Mouse (Mus musculus) megakaryocyte, embryonic 14.5 days (primary cell): Measurements from ENCODE around the gene Slc39a11.

Source experiments
- FLI1 ChIP-seq: IDR thresholded peaks from 2 replicates; pipeline ENCODE4 v1.6.1; 2012; ENCODE audit warnings: low read length, inconsistent platforms, mixed read lengths
- GATA1 ChIP-seq: IDR thresholded peaks from 3 replicates; pipeline ENCODE4 v1.6.1; 2012; ENCODE audit warnings: mixed read lengths, low read length, inconsistent platforms, borderline replicate concordance

GRCm38 (mm10) chr11:113669711-113670110 is 19.8 kb upstream of the Slc39a11 start:
- TF ChIP-seq GATA1 (no peak), FLI1 (no peak)
